In genomic region chr5:24428596-24428995, GRCm38 (mm10) we compare ENCODE assay signal across 9 mouse cellular contexts. TPM values are rescaled to one million over a fixed set of nuclear protein-coding genes. Genes with fewer than 3 reads are reported as not detected.
A peak's percentile ranks its signal among the peaks of the same experiment; 100 is the strongest.
DNase-seq lines count a peak whose midpoint lies in the region; ATAC-seq and TF ChIP-seq lines count a peak whose summit lies in the region.
"Had no signal": no experiment of that assay in that cellular context is flagged by ENCODE, and none has a peak within 500 bp of the region (broad histone marks: within the 10 kb centered on the region; RNA-seq: fewer than 3 reads in every experiment).

No protein-coding gene starts in this region.

- ATAC-seq in kidney, embryonic 14.5 days (ENCODE audit: low FRiP score, low TSS enrichment) = no peak
- no peak for ATAC-seq in intestine, postnatal 0 days
- no peak for ATAC-seq in midbrain, embryonic 16.5 days
- ATAC-seq in frontal cortex, adult (ENCODE audit: low TSS enrichment) = no peak

- H3K4me1 ChIP-seq in kidney, embryonic 14.5 days (ENCODE audit: control insufficient read depth, insufficient read depth, low read length) = peaks cover 25% of the 10 kb centered on the region
- H3K4me1 ChIP-seq in embryonic facial prominence, embryonic 10.5 days = peaks cover 55% of the 10 kb centered on the region
- H3K4me1 ChIP-seq in intestine, postnatal 0 days (replicated peaks; ENCODE audit: control insufficient read depth, insufficient read depth, low read length) = peaks cover 10% of the 10 kb centered on the region
- H3K4me1 ChIP-seq in midbrain, embryonic 16.5 days (ENCODE audit: control insufficient read depth, insufficient read depth, low read length) = peaks cover 20% of the 10 kb centered on the region

- H3K36me3 ChIP-seq in kidney, embryonic 14.5 days (ENCODE audit: control insufficient read depth, insufficient read depth, low read length) = peaks cover 43% of the 10 kb centered on the region
- H3K36me3 ChIP-seq in embryonic facial prominence, embryonic 10.5 days (replicated peaks) = peaks cover 45% of the 10 kb centered on the region
- peaks cover 43% of the 10 kb centered on the region for H3K36me3 ChIP-seq in intestine, postnatal 0 days (ENCODE audit: control insufficient read depth, insufficient read depth)
- H3K36me3 ChIP-seq in midbrain, embryonic 16.5 days (ENCODE audit: control insufficient read depth, insufficient read depth, low read length) = peaks cover 16% of the 10 kb centered on the region; the same call in 1 of the 2 replicates

- TF ChIP-seq CTCF in intestine, postnatal 0 days (IDR thresholded peaks at IDR 0.05; ENCODE audit: low read depth) = no peak

- H3K27me3 ChIP-seq in kidney, embryonic 14.5 days (ENCODE audit: control insufficient read depth, insufficient read depth, low read length) = no peaks in the 10 kb centered on the region
- peaks cover 24% of the 10 kb centered on the region for H3K27me3 ChIP-seq in embryonic facial prominence, embryonic 10.5 days (replicated peaks; ENCODE audit: low read depth, poor library complexity, severe bottlenecking)
- no peaks in the 10 kb centered on the region for H3K27me3 ChIP-seq in intestine, postnatal 0 days (replicated peaks; ENCODE audit: control insufficient read depth, insufficient read depth, low read length)
- H3K27me3 ChIP-seq in midbrain, embryonic 16.5 days (ENCODE audit: control insufficient read depth, insufficient read depth, low read depth, low read length) = no peaks in the 10 kb centered on the region; the same call in 1 of the 2 replicates

- 22% methylated on average over 9 of the region's 9 CpGs for WGBS in kidney, embryonic 14.5 days
- WGBS in embryonic facial prominence, embryonic 10.5 days = 16% methylated on average over 9 of the region's 9 CpGs
- WGBS in intestine, postnatal 0 days = 17% methylated on average over 9 of the region's 9 CpGs
- 19% methylated on average over 9 of the region's 9 CpGs for WGBS in midbrain, embryonic 16.5 days

- no peak for DNase-seq in kidney, adult 18-20 months
- DNase-seq in embryonic facial prominence, embryonic 10.5 days (ENCODE audit: low spot score) = peak; percentile 43
- DNase-seq in heart, adult 18-20 months = no peak
- DNase-seq in thymus, postnatal 4 days = no peak
- DNase-seq: cerebellum, postnatal 36 days had no signal

- H3K9ac ChIP-seq in kidney, embryonic 14.5 days (ENCODE audit: low read depth, low read length) = peak overlapping the region; percentile 38
- H3K9ac ChIP-seq in intestine, postnatal 0 days (ENCODE audit: low read depth, low read length) = peak overlapping the region; percentile 54
- H3K9ac ChIP-seq in midbrain, embryonic 16.5 days (ENCODE audit: low read depth, low read length) = peak overlapping the region; percentile 14; the same call in 1 of the 2 replicates

- H3K4me2 ChIP-seq in kidney, embryonic 14.5 days (replicated peaks; ENCODE audit: low read depth, low read length) = peak overlapping the region; percentile 34
- H3K4me2 ChIP-seq in intestine, postnatal 0 days (replicated peaks; ENCODE audit: low read depth) = peak overlapping the region; percentile 84
- no peak overlapping the region for H3K4me2 ChIP-seq in midbrain, embryonic 16.5 days (ENCODE audit: low read length)

- peak overlapping the region; percentile 38; the same call in 1 of the 2 replicates for H3K27ac ChIP-seq in kidney, embryonic 14.5 days (ENCODE audit: low read depth, low read length)
- H3K27ac ChIP-seq in embryonic facial prominence, embryonic 10.5 days (replicated peaks) = 0 out of 2 replicates have a peak overlapping the region, but pooled peaks have one; percentile 41
- peak overlapping the region; percentile 88 for H3K27ac ChIP-seq in intestine, postnatal 0 days (ENCODE audit: low read depth, low read length)
- no peak overlapping the region for H3K27ac ChIP-seq in midbrain, embryonic 16.5 days (ENCODE audit: low read length)

- H3K9me3 ChIP-seq in kidney, embryonic 14.5 days (ENCODE audit: control insufficient read depth, low read length) = no peaks in the 10 kb centered on the region
- H3K9me3 ChIP-seq in embryonic facial prominence, embryonic 10.5 days = no peaks in the 10 kb centered on the region
- H3K9me3 ChIP-seq in intestine, postnatal 0 days (ENCODE audit: control insufficient read depth) = no peaks in the 10 kb centered on the region
- no peaks in the 10 kb centered on the region for H3K9me3 ChIP-seq in midbrain, embryonic 16.5 days (replicated peaks; ENCODE audit: control insufficient read depth, low read length, poor library complexity, severe bottlenecking)

- H3K4me3 ChIP-seq in kidney, embryonic 14.5 days (ENCODE audit: low read length) = peak overlapping the region; percentile 22; the same call in 1 of the 2 replicates
- peak overlapping the region; percentile 80 for H3K4me3 ChIP-seq in embryonic facial prominence, embryonic 10.5 days
- H3K4me3 ChIP-seq in intestine, postnatal 0 days (ENCODE audit: low read depth, low read length) = peak overlapping the region; percentile 44
- no peak overlapping the region for H3K4me3 ChIP-seq in midbrain, embryonic 16.5 days (ENCODE audit: low read depth, low read length)

RNA-seq across cellular contexts. Expression of gene Slc4a2, which starts 5.0 kb away (rescaled TPM):
- 21.6 and 26.8 TPM in 2 replicates for polyA plus RNA-seq in kidney, embryonic 14.5 days (2014; fragmentation: Nextera tagmentation; extraction: Ambion mirVana)
- 35.1 and 38.4 TPM in 2 replicates for polyA plus RNA-seq in embryonic facial prominence, embryonic 10.5 days (2016; fragmentation: Nextera tagmentation; extraction: Ambion mirVana)
- polyA plus RNA-seq in intestine, postnatal 0 days (2015; fragmentation: Nextera tagmentation; extraction: Ambion mirVana) = 29.9 and 30.1 TPM in 2 replicates
- 22.2 and 23.7 TPM in 2 replicates for polyA plus RNA-seq in midbrain, embryonic 16.5 days (2015; fragmentation: Nextera tagmentation; extraction: Ambion mirVana)
- total RNA-seq in heart, adult 18-20 months (2021) = 10 to 100 TPM; 25.5 to 30.3 TPM

RNA-seq across cellular contexts. Expression of gene Cdk5, which starts 5.3 kb away (rescaled TPM):
- polyA plus RNA-seq in kidney, embryonic 14.5 days (2014; fragmentation: Nextera tagmentation; extraction: Ambion mirVana) = 45.5 and 60.2 TPM in 2 replicates
- 46.9 and 50.7 TPM in 2 replicates for polyA plus RNA-seq in embryonic facial prominence, embryonic 10.5 days (2016; fragmentation: Nextera tagmentation; extraction: Ambion mirVana)
- polyA plus RNA-seq in intestine, postnatal 0 days (2015; fragmentation: Nextera tagmentation; extraction: Ambion mirVana) = 28.4 and 29.9 TPM in 2 replicates
- 130 and 149 TPM in 2 replicates for polyA plus RNA-seq in midbrain, embryonic 16.5 days (2015; fragmentation: Nextera tagmentation; extraction: Ambion mirVana)
- total RNA-seq in heart, adult 18-20 months (2021) = 10 to 100 TPM; 19.3 to 23.0 TPM

RNA-seq across cellular contexts. Expression of gene Asic3, which starts 15.4 kb away (rescaled TPM):
- polyA plus RNA-seq in kidney, embryonic 14.5 days (2014; fragmentation: Nextera tagmentation; extraction: Ambion mirVana) = 0.57 and 0.60 TPM in 2 replicates
- 0.31 and 0.34 TPM in 2 replicates for polyA plus RNA-seq in embryonic facial prominence, embryonic 10.5 days (2016; fragmentation: Nextera tagmentation; extraction: Ambion mirVana)
- polyA plus RNA-seq in intestine, postnatal 0 days (2015; fragmentation: Nextera tagmentation; extraction: Ambion mirVana) = 0.08 and 0.17 TPM in 2 replicates
- polyA plus RNA-seq in midbrain, embryonic 16.5 days (2015; fragmentation: Nextera tagmentation; extraction: Ambion mirVana) = 0.24 TPM in 1 of 2 replicates, not detected in the other
- total RNA-seq in heart, adult 18-20 months (2021) = not detected

RNA-seq across cellular contexts. Expression of gene Fastk, which starts 16.5 kb away (rescaled TPM):
- polyA plus RNA-seq in kidney, embryonic 14.5 days (2014; fragmentation: Nextera tagmentation; extraction: Ambion mirVana) = 104 and 105 TPM in 2 replicates
- polyA plus RNA-seq in embryonic facial prominence, embryonic 10.5 days (2016; fragmentation: Nextera tagmentation; extraction: Ambion mirVana) = 100 and 109 TPM in 2 replicates
- polyA plus RNA-seq in intestine, postnatal 0 days (2015; fragmentation: Nextera tagmentation; extraction: Ambion mirVana) = 66.8 and 67.0 TPM in 2 replicates
- polyA plus RNA-seq in midbrain, embryonic 16.5 days (2015; fragmentation: Nextera tagmentation; extraction: Ambion mirVana) = 93.0 and 96.2 TPM in 2 replicates
- total RNA-seq in heart, adult 18-20 months (2021) = 100 to 1,000 TPM; 288 to 330 TPM

RNA-seq across cellular contexts. Expression of gene Tmub1, which starts 19.1 kb away (rescaled TPM):
- polyA plus RNA-seq in kidney, embryonic 14.5 days (2014; fragmentation: Nextera tagmentation; extraction: Ambion mirVana) = 23.8 and 25.7 TPM in 2 replicates
- polyA plus RNA-seq in embryonic facial prominence, embryonic 10.5 days (2016; fragmentation: Nextera tagmentation; extraction: Ambion mirVana) = 24.7 and 25.0 TPM in 2 replicates
- polyA plus RNA-seq in intestine, postnatal 0 days (2015; fragmentation: Nextera tagmentation; extraction: Ambion mirVana) = 27.5 and 28.8 TPM in 2 replicates
- 60.1 and 63.2 TPM in 2 replicates for polyA plus RNA-seq in midbrain, embryonic 16.5 days (2015; fragmentation: Nextera tagmentation; extraction: Ambion mirVana)
- total RNA-seq in heart, adult 18-20 months (2021) = 10 to 100 TPM; 10.7 to 10.8 TPM
